Mouse (Mus musculus): ENCODE measurements around the gene Paqr7. TPM values are rescaled to one million over a fixed set of nuclear protein-coding genes. Genes with fewer than 3 reads are reported as not detected.
A peak's percentile ranks its signal among the peaks of the same experiment; 100 is the strongest.

The Paqr7 gene
- polyA plus RNA-seq, 1 experiment from 2014 or later, result 1.1 TPM

- TF ChIP-seq CTCF (IDR thresholded peaks at IDR 0.05; ENCODE audit: low read depth), result no peak
- H3K27me3 ChIP-seq (ENCODE audit: insufficient read depth, low read length), result no peaks in the 10 kb centered on the region
- WGBS, result 94% methylated on average over 6 of the region's 6 CpGs
Observed at GRCm38 (mm10) chr4:134501095-134501494, 4.6 kb downstream of the Paqr7 start.

GRCm38 (mm10) chr4:134503686-134504357 is 7.3 kb downstream of the Paqr7 start:
- 78% methylated on average over 4 of the region's 4 CpGs for WGBS

More at GRCm38 (mm10) chr4:134501095-134501494, 4.6 kb downstream of the Paqr7 start:
- Histone ChIP-seq H3K36me3 (ENCODE audit: insufficient read depth) (no peaks in the 10 kb centered on the region), H3K4me1 (ENCODE audit: insufficient read depth) (peaks cover 4% of the 10 kb centered on the region; the same call in 1 of the 2 replicates), H3K9ac (no peak overlapping the region), H3K4me2 (no peak overlapping the region), H3K9me3 (ENCODE audit: low read depth, low read length) (no peaks in the 10 kb centered on the region), H3K4me3 (ENCODE audit: low read depth, low read length) (no peak overlapping the region), H3K27ac (ENCODE audit: low read depth) (no peak overlapping the region)
- no peak for DNase-seq
- no peak for ATAC-seq (ENCODE audit: insufficient read depth)

GRCm38 (mm10) chr4:134505303-134505789 is 8.8 kb downstream of the Paqr7 start:
- H3K9ac ChIP-seq, result no peak overlapping the region
- no peak for ATAC-seq (ENCODE audit: insufficient read depth)

More at GRCm38 (mm10) chr4:134503686-134504357, 7.3 kb downstream of the Paqr7 start:
- Histone ChIP-seq H3K27ac (ENCODE audit: low read depth) (no peak overlapping the region), H3K36me3 (ENCODE audit: insufficient read depth) (no peaks in the 10 kb centered on the region), H3K9ac (no peak overlapping the region), H3K9me3 (ENCODE audit: low read depth, low read length) (no peaks in the 10 kb centered on the region), H3K4me2 (no peak overlapping the region), H3K4me1 (ENCODE audit: insufficient read depth) (no peaks in the 10 kb centered on the region), H3K27me3 (ENCODE audit: insufficient read depth, low read length) (no peaks in the 10 kb centered on the region), H3K4me3 (ENCODE audit: low read depth, low read length) (no peak overlapping the region)
- no peak for DNase-seq
- TF ChIP-seq CTCF (IDR thresholded peaks at IDR 0.05; ENCODE audit: low read depth), result no peak
- ATAC-seq (ENCODE audit: insufficient read depth), result no peak

GRCm38 (mm10) chr4:134505966-134506594 is 9.6 kb downstream of the Paqr7 start:
- no peak overlapping the region for H3K4me2 ChIP-seq
- WGBS, result 67% methylated on average over 3 of the region's 4 CpGs
- DNase-seq, result no peak
- no peaks in the 10 kb centered on the region for H3K9me3 ChIP-seq (ENCODE audit: low read depth, low read length)
- no peaks in the 10 kb centered on the region for H3K4me1 ChIP-seq (ENCODE audit: insufficient read depth)
- H3K4me3 ChIP-seq (ENCODE audit: low read depth, low read length), result no peak overlapping the region
- no peak overlapping the region for H3K27ac ChIP-seq (ENCODE audit: low read depth)
- no peak for TF ChIP-seq CTCF (IDR thresholded peaks at IDR 0.05; ENCODE audit: low read depth)
- no peaks in the 10 kb centered on the region for H3K36me3 ChIP-seq (ENCODE audit: insufficient read depth)
- H3K9ac ChIP-seq, result no peak overlapping the region
- no peak for ATAC-seq (ENCODE audit: insufficient read depth)
- no peaks in the 10 kb centered on the region for H3K27me3 ChIP-seq (ENCODE audit: insufficient read depth, low read length)

More at GRCm38 (mm10) chr4:134505303-134505789, 8.8 kb downstream of the Paqr7 start:
- WGBS, result 85% methylated on average over 4 of the region's 4 CpGs
- Histone ChIP-seq H3K4me1 (ENCODE audit: insufficient read depth) (no peaks in the 10 kb centered on the region), H3K27ac (ENCODE audit: low read depth) (no peak overlapping the region), H3K27me3 (ENCODE audit: insufficient read depth, low read length) (no peaks in the 10 kb centered on the region), H3K4me2 (no peak overlapping the region), H3K9me3 (ENCODE audit: low read depth, low read length) (no peaks in the 10 kb centered on the region), H3K4me3 (ENCODE audit: low read depth, low read length) (no peak overlapping the region), H3K36me3 (ENCODE audit: insufficient read depth) (no peaks in the 10 kb centered on the region)
- DNase-seq, result no peak
- TF ChIP-seq CTCF (IDR thresholded peaks at IDR 0.05; ENCODE audit: low read depth), result no peak

- no peaks in the 10 kb centered on the region for H3K4me1 ChIP-seq (ENCODE audit: insufficient read depth)
- no peak overlapping the region for H3K9ac ChIP-seq
- no peak overlapping the region for H3K4me2 ChIP-seq
- H3K36me3 ChIP-seq (ENCODE audit: insufficient read depth), result no peaks in the 10 kb centered on the region
- no peak for TF ChIP-seq CTCF (IDR thresholded peaks at IDR 0.05; ENCODE audit: low read depth)
- DNase-seq (no peak), ATAC-seq (ENCODE audit: insufficient read depth) (no peak)
- H3K9me3 ChIP-seq (ENCODE audit: low read depth, low read length), result no peaks in the 10 kb centered on the region
- WGBS, result 82% methylated on average over 19 of the region's 19 CpGs
- H3K27me3 ChIP-seq (ENCODE audit: insufficient read depth, low read length), result no peaks in the 10 kb centered on the region
- H3K4me3 ChIP-seq (ENCODE audit: low read depth, low read length), result no peak overlapping the region
- no peak overlapping the region for H3K27ac ChIP-seq (ENCODE audit: low read depth)
Observed at GRCm38 (mm10) chr4:134506713-134507112, 10.2 kb downstream of the Paqr7 start.

GRCm38 (mm10) chr4:134510396-134510795 is 13.9 kb downstream of the Paqr7 start:
- 76% methylated on average over 4 of the region's 4 CpGs for WGBS
- DNase-seq (no peak), ATAC-seq (ENCODE audit: insufficient read depth) (peak; percentile 7; the same call in 1 of the 2 replicates)
- Histone ChIP-seq H3K9me3 (ENCODE audit: low read depth, low read length) (no peaks in the 10 kb centered on the region), H3K27ac (ENCODE audit: low read depth) (no peak overlapping the region), H3K4me2 (peak overlapping the region; percentile 89), H3K27me3 (ENCODE audit: insufficient read depth, low read length) (no peaks in the 10 kb centered on the region), H3K4me1 (ENCODE audit: insufficient read depth) (peaks cover 6% of the 10 kb centered on the region; the same call in 1 of the 2 replicates), H3K9ac (no peak overlapping the region), H3K4me3 (ENCODE audit: low read depth, low read length) (peak overlapping the region; percentile 67; the same call in 1 of the 2 replicates), H3K36me3 (ENCODE audit: insufficient read depth) (peaks cover 4% of the 10 kb centered on the region; the same call in 1 of the 2 replicates)
- no peak for TF ChIP-seq CTCF (IDR thresholded peaks at IDR 0.05; ENCODE audit: low read depth)

- TF ChIP-seq CTCF (IDR thresholded peaks at IDR 0.05; ENCODE audit: low read depth), result 0 out of 2 replicates have a peak, but pooled peaks have one; percentile 2
- H3K4me3 ChIP-seq (ENCODE audit: low read depth, low read length), result peak within 1 kb of the TSS; percentile 67
- under 1% methylated on average over 42 of the region's 42 CpGs for WGBS
Observed at GRCm38 (mm10) chr4:134510845-134511411, 14.4 kb downstream of the Paqr7 start, which contains the start of gene Aunip. Gene Aunip (plus strand): TSS chr4:134510999.

More at GRCm38 (mm10) chr4:134510845-134511411, 14.4 kb downstream of the Paqr7 start, which contains the start of gene Aunip:
- H3K4me2 ChIP-seq, result peak within 1 kb of the TSS; percentile 89
- H3K36me3 ChIP-seq (ENCODE audit: insufficient read depth), result peaks cover 4% of the 10 kb centered on the region; the same call in 1 of the 2 replicates
- H3K4me1 ChIP-seq (ENCODE audit: insufficient read depth), result peaks cover 6% of the 10 kb centered on the region; the same call in 1 of the 2 replicates
- ATAC-seq (ENCODE audit: insufficient read depth) (peak; percentile 96), DNase-seq (peak; percentile 99)
- no peaks in the 10 kb centered on the region for H3K27me3 ChIP-seq (ENCODE audit: insufficient read depth, low read length)
- H3K9ac ChIP-seq, result peak within 1 kb of the TSS; percentile 71
- H3K27ac ChIP-seq (ENCODE audit: low read depth), result peak within 1 kb of the TSS; percentile 46; the same call in 1 of the 2 replicates
- H3K9me3 ChIP-seq (ENCODE audit: low read depth, low read length), result no peaks in the 10 kb centered on the region

All from lung, embryonic 14.5 days (tissue).